Mouse (Mus musculus): ENCODE measurements around the gene B9d1. TPM values are rescaled to one million over a fixed set of nuclear protein-coding genes. Genes with fewer than 3 reads are reported as not detected.

The B9d1 gene
- polyA plus RNA-seq, 1 experiment from 2014 or later = 1.3 TPM

DNA sequence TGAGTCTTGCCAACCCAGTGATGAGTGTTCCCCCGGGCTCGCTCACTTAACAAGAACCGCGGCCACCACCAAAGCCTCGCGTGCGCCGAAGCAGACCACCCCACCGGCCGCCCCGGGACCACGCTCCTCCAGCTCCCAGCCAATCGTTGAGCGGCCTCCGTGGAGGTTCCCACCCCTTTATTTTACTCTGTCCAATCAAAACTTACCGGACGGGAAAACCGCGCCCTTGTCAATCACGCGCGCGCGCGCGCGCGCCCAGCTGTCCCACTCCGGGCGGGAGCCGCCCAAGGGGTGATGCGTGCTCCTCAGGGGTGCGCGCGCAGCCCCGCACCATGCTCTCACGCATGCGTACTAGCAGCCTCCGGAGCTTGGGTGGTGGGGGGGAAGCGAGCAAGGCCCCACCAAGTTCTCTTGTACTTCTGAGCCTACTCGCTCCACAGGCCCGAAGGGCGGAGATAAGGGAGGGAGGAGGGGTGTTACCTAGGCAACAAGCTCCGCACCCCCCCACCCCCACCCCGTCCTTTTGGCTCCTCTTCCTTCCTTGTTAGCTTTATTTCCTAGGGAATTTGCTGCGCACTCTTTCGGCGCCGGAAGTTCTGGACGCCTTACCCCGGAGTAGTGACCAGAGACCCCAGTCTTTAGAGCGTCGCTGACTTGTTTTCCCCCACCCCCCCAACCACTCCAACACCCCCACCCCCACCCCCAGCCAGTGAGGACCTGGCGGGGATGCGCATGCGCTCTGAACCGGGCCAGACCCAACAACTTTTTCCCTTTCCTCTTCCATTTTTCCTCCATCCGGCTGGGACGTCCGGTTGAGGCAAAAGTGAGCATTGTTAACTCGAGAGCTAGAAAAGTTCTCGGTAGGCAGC is 10.6 kb upstream of the B9d1 start, which contains the start of gene Mapk7:
Gene Mapk7 (minus strand): TSS at position 278 of the 869 bp plus-strand sequence.
- Histone ChIP-seq H3K4me1 (ENCODE audit: control insufficient read depth, low read depth, low read length) (peaks cover 12% of the 10 kb centered on the region), H3K27me3 (ENCODE audit: control insufficient read depth, insufficient read depth, low read depth, low read length) (no peaks in the 10 kb centered on the region), H3K9me3 (replicated peaks; ENCODE audit: control insufficient read depth, low read length) (no peaks in the 10 kb centered on the region), H3K36me3 (ENCODE audit: control insufficient read depth, insufficient read depth) (peaks cover 9% of the 10 kb centered on the region), H3K9ac (ENCODE audit: low read depth, low read length) (peak within 1 kb of the TSS; percentile 78), H3K4me2 (ENCODE audit: low read depth, low read length) (peak within 1 kb of the TSS; percentile 97), H3K4me3 (ENCODE audit: low read depth, low read length) (peak within 1 kb of the TSS; percentile 86), H3K27ac (ENCODE audit: low read length) (peak within 1 kb of the TSS; percentile 72)
- WGBS (ENCODE audit: insufficient replicate concordance) = under 1% methylated on average over 61 of the region's 62 CpGs
- ATAC-seq (ENCODE audit: low read depth) = peak; percentile 98

DNA sequence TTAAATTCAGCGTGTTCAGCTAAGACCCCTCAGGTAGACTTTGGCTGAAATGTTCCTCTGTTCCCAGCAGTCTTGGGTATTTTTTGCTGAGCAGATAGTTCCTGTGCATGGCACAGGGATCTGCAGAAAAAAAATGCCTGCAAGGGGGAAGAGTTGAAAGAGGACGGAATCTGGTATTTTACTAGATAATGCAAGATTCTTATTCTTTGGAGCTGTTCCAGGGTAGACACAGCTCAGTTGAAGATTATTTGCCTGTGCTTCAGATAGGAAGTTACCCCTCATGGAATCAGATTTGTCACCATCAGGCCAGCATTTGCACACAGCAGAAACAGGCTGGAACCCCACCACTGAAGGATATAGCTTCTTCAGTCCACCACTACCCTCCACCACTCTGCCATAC is 9.4 kb upstream of the B9d1 start:
- Histone ChIP-seq H3K36me3 (ENCODE audit: control insufficient read depth, insufficient read depth) (peaks cover 7% of the 10 kb centered on the region), H3K9me3 (replicated peaks; ENCODE audit: control insufficient read depth, low read length) (no peaks in the 10 kb centered on the region), H3K4me3 (ENCODE audit: low read depth, low read length) (no peak overlapping the region), H3K4me1 (ENCODE audit: control insufficient read depth, low read depth, low read length) (peaks cover 12% of the 10 kb centered on the region), H3K4me2 (ENCODE audit: low read depth, low read length) (no peak overlapping the region), H3K27ac (ENCODE audit: low read length) (no peak overlapping the region), H3K9ac (ENCODE audit: low read depth, low read length) (no peak overlapping the region), H3K27me3 (ENCODE audit: control insufficient read depth, insufficient read depth, low read depth, low read length) (no peaks in the 10 kb centered on the region)
- 83% methylated on average over 2 of the region's 2 CpGs for WGBS (ENCODE audit: insufficient replicate concordance)
- no peak for ATAC-seq (ENCODE audit: low read depth)

DNA sequence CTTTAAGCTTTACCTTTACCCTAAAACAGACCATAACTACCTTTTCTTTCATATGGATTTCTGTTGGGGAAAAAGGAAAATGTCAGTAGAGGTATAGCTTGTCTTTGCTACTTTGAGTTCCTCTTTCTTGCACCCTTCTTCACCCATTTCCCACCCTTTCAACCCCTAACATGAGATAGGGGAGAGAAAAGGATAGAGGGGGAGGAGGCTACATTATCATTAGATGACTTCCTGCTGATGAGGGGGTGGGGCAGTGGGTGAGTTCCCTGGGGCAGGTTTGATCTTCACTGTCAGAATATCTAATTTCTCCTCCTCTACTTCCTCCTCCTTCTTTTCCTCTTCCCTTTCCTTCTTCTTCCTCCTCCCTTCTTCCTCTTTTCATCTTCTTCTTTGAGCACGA is 7.5 kb upstream of the B9d1 start:
- no peaks in the 10 kb centered on the region for H3K9me3 ChIP-seq (replicated peaks; ENCODE audit: control insufficient read depth, low read length)
- no peak overlapping the region for H3K4me3 ChIP-seq (ENCODE audit: low read depth, low read length)
- no peak overlapping the region for H3K4me2 ChIP-seq (ENCODE audit: low read depth, low read length)
- no peaks in the 10 kb centered on the region for H3K27me3 ChIP-seq (ENCODE audit: control insufficient read depth, insufficient read depth, low read depth, low read length)
- no peak overlapping the region for H3K27ac ChIP-seq (ENCODE audit: low read length)
- peaks cover 12% of the 10 kb centered on the region for H3K4me1 ChIP-seq (ENCODE audit: control insufficient read depth, low read depth, low read length)
- no peaks in the 10 kb centered on the region for H3K36me3 ChIP-seq (ENCODE audit: control insufficient read depth, insufficient read depth)
- ATAC-seq (ENCODE audit: low read depth) = no peak
- H3K9ac ChIP-seq (ENCODE audit: low read depth, low read length) = no peak overlapping the region
- WGBS (ENCODE audit: insufficient replicate concordance) = 8% methylated on average over 1 of the region's 1 CpGs

DNA sequence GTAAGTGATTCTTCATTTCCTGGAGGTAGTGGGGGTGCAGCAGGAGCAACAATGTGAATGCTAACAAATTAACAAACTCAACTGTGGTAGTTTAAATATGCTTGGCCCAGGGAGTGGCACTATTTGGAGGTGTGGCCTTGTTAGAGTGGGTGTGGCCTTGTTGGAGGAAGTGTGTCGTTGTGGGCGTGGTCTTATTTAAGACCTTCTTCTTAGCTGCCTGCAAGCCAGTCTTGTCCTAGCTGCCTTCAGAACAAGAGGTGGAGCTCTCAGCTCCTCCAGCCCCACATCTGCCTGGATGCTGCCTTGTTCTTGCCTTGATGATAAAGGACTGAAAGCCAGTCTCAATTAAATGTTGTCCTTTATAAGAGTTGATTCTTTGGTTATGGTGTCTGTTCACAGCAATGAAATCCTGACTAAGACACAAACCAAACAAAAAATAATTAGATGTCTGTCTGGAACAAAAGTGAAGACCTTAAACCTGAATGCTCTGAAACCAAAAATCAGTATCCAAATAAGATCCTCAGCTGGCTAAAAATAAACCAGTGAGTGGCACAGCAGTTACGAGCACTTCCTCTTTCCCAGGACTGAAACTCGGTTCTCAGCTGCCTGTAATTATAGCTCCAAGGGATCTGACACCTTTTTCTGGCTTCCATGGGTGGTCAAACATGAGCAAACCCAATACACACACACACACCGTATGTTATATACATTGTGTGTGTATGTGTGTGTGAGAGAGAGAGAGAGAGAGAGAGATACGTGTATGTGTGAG is 6.0 kb upstream of the B9d1 start:
- H3K9ac ChIP-seq (ENCODE audit: low read depth, low read length) = no peak overlapping the region
- H3K4me1 ChIP-seq (ENCODE audit: control insufficient read depth, low read depth, low read length) = peaks cover 3% of the 10 kb centered on the region; the same call in 1 of the 2 replicates
- H3K9me3 ChIP-seq (replicated peaks; ENCODE audit: control insufficient read depth, low read length) = no peaks in the 10 kb centered on the region
- no peaks in the 10 kb centered on the region for H3K36me3 ChIP-seq (ENCODE audit: control insufficient read depth, insufficient read depth)
- H3K4me3 ChIP-seq (ENCODE audit: low read depth, low read length) = no peak overlapping the region
- H3K4me2 ChIP-seq (ENCODE audit: low read depth, low read length) = no peak overlapping the region
- WGBS (ENCODE audit: insufficient replicate concordance) = 28% methylated on average over 6 of the region's 6 CpGs
- ATAC-seq (ENCODE audit: low read depth) = no peak
- H3K27me3 ChIP-seq (ENCODE audit: control insufficient read depth, insufficient read depth, low read depth, low read length) = no peaks in the 10 kb centered on the region
- no peak overlapping the region for H3K27ac ChIP-seq (ENCODE audit: low read length)

DNA sequence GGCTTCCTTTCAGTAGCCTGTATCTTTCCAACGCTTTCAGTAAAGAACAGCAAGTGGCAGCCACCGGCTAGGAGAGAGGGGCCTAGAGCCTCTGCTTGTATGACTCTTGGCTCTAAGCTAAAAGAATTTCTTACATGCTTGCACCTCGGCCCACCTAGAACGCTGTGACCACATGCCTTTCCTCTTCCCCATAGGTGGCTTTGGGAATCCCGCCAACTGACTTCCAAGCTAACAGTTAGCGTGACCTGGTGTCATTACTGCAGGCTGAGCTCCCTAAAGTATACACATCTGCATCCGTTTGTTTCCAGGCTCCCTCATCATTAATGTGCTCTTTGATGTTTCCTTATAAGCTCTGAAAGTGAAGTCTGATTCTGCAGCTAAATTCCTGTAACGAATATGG is 1.0 kb upstream of the B9d1 start:
- Histone ChIP-seq H3K9me3 (replicated peaks; ENCODE audit: control insufficient read depth, low read length) (no peaks in the 10 kb centered on the region), H3K9ac (ENCODE audit: low read depth, low read length) (no peak overlapping the region), H3K27me3 (ENCODE audit: control insufficient read depth, insufficient read depth, low read depth, low read length) (no peaks in the 10 kb centered on the region), H3K4me3 (ENCODE audit: low read depth, low read length) (no peak overlapping the region), H3K4me1 (ENCODE audit: control insufficient read depth, low read depth, low read length) (peaks cover 6% of the 10 kb centered on the region), H3K36me3 (ENCODE audit: control insufficient read depth, insufficient read depth) (no peaks in the 10 kb centered on the region), H3K27ac (ENCODE audit: low read length) (no peak overlapping the region), H3K4me2 (ENCODE audit: low read depth, low read length) (no peak overlapping the region)
- 67% methylated on average over 8 of the region's 8 CpGs for WGBS (ENCODE audit: insufficient replicate concordance)
- no peak for ATAC-seq (ENCODE audit: low read depth)

DNA sequence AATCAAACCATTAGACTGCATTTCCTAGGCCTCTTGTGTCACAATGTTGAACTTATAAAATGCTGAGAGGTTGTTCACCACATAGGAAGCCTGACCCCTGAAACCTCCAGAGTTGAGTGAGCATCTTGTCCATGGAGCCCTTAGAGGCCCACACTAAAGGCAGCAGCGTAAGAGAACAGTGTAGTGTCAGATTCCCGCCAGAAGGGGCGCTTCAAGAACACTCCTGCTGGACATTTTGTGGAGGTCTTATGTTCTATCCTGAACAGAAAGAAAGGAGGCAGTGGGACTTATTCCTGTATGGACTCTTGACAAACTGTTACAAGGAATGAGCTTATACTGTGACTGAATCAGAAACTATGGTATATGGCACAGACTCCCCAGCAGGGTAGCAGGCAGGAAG is 10.0 kb downstream of the B9d1 start:
- no peaks in the 10 kb centered on the region for H3K27me3 ChIP-seq (ENCODE audit: control insufficient read depth, insufficient read depth, low read depth, low read length)
- no peaks in the 10 kb centered on the region for H3K36me3 ChIP-seq (ENCODE audit: control insufficient read depth, insufficient read depth)
- no peaks in the 10 kb centered on the region for H3K9me3 ChIP-seq (replicated peaks; ENCODE audit: control insufficient read depth, low read length)
- no peak overlapping the region for H3K4me3 ChIP-seq (ENCODE audit: low read depth, low read length)
- 34% methylated on average over 3 of the region's 3 CpGs for WGBS (ENCODE audit: insufficient replicate concordance)
- H3K27ac ChIP-seq (ENCODE audit: low read length) = no peak overlapping the region
- no peak overlapping the region for H3K9ac ChIP-seq (ENCODE audit: low read depth, low read length)
- ATAC-seq (ENCODE audit: low read depth) = no peak
- no peaks in the 10 kb centered on the region for H3K4me1 ChIP-seq (ENCODE audit: control insufficient read depth, low read depth, low read length)
- H3K4me2 ChIP-seq (ENCODE audit: low read depth, low read length) = no peak overlapping the region

DNA sequence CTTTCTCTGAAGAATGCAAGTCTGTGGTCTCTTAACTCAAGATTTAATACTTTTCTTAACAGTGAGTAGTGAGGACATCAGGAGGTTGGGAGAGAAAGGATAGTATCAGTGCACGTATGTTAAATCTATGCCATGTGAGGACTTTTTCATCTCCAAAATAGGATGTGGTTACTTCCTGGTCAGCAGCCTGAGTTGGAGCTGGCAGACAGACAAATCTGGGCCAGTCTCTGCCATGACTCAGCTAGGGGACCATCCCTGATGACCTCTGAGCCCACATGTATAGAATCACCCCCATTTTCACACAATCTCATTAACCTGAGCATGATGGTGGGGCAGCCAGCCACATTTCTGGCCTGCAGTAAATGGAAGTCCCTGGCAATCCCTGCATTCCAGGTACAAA is 13.0 kb downstream of the B9d1 start:
- Histone ChIP-seq H3K4me2 (ENCODE audit: low read depth, low read length) (no peak overlapping the region), H3K9ac (ENCODE audit: low read depth, low read length) (no peak overlapping the region), H3K27ac (ENCODE audit: low read length) (no peak overlapping the region), H3K4me1 (ENCODE audit: control insufficient read depth, low read depth, low read length) (no peaks in the 10 kb centered on the region), H3K27me3 (ENCODE audit: control insufficient read depth, insufficient read depth, low read depth, low read length) (no peaks in the 10 kb centered on the region), H3K9me3 (replicated peaks; ENCODE audit: control insufficient read depth, low read length) (no peaks in the 10 kb centered on the region), H3K36me3 (ENCODE audit: control insufficient read depth, insufficient read depth) (no peaks in the 10 kb centered on the region), H3K4me3 (ENCODE audit: low read depth, low read length) (no peak overlapping the region)
- ATAC-seq (ENCODE audit: low read depth) = no peak
- 44% methylated on average over 1 of the region's 1 CpGs for WGBS (ENCODE audit: insufficient replicate concordance)

DNA sequence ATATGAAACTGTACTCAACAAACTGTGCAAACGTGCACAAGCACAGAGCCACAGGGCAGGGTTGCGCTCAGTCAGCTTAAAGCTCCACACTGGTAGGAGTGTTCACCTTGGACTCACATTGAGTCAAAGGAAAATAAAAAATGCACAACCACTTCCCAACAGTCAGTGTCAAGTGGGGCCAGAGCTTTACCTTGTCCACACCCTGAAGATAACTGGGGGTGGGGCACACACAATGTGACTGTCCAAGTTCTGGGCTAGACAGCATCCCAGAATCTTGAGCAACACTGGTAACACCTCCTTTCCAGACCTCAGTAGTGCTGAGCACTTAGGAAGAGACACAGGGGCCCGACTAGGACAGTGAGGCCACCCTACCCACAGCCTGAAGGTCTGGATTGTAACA is 13.9 kb downstream of the B9d1 start:
- H3K27ac ChIP-seq (ENCODE audit: low read length) = no peak overlapping the region
- H3K9ac ChIP-seq (ENCODE audit: low read depth, low read length) = no peak overlapping the region
- H3K4me1 ChIP-seq (ENCODE audit: control insufficient read depth, low read depth, low read length) = no peaks in the 10 kb centered on the region
- H3K4me2 ChIP-seq (ENCODE audit: low read depth, low read length) = no peak overlapping the region
- H3K9me3 ChIP-seq (replicated peaks; ENCODE audit: control insufficient read depth, low read length) = no peaks in the 10 kb centered on the region
- no peak overlapping the region for H3K4me3 ChIP-seq (ENCODE audit: low read depth, low read length)
- no peaks in the 10 kb centered on the region for H3K27me3 ChIP-seq (ENCODE audit: control insufficient read depth, insufficient read depth, low read depth, low read length)
- ATAC-seq (ENCODE audit: low read depth) = no peak
- WGBS (ENCODE audit: insufficient replicate concordance) = 63% methylated on average over 3 of the region's 3 CpGs
- no peaks in the 10 kb centered on the region for H3K36me3 ChIP-seq (ENCODE audit: control insufficient read depth, insufficient read depth)
